Mouse (Mus musculus) liver, adult 2 months (tissue): ENCODE results near the gene Ehd2.
A peak's percentile ranks its signal among the peaks of the same experiment; 100 is the strongest.

ENCODE experiments used
- CTCF ChIP-seq: fragments of 200-500 bp; IDR thresholded peaks from 2 replicates; pipeline ENCODE4 v1.5.1; 2011; ENCODE audit warnings: low read depth, low read length, control low read depth
- POLR2A ChIP-seq: fragments of 200-500 bp; IDR thresholded peaks from 2 replicates; pipeline ENCODE4 v1.6.1; 2011; ENCODE audit warnings: low read length, control low read depth; ENCODE audit not compliant: insufficient read depth; ENCODE audit errors: extremely low read depth

- peak; percentile 87 for TF ChIP-seq CTCF
- TF ChIP-seq POLR2A, result no peak
These were observed at the start of gene Ehd2 for GRCm38 (mm10) chr7:15967312-15967711.
